Mouse (Mus musculus): ENCODE measurements around the gene Gm867. TPM values are rescaled to one million over a fixed set of nuclear protein-coding genes. Genes with fewer than 3 reads are reported as not detected.

The Gm867 gene
- total and polyA plus RNA-seq, 3 experiments = 0.08 to 1.6 TPM; not detected in 1

- DNase-seq (ENCODE audit: low read depth, low spot score) = peak; percentile 61
- TF ChIP-seq POLR2AphosphoS2 (IDR thresholded peaks at IDR 0.05; ENCODE audit: low read length) = 0 out of 2 replicates have a peak, but pooled peaks have one; percentile 26
- no peak for TF ChIP-seq NRF1 (IDR thresholded peaks at IDR 0.05; ENCODE audit: insufficient read depth, low read depth, low read length, poor library complexity, severe bottlenecking)
- no peak for TF ChIP-seq NELFE (IDR thresholded peaks at IDR 0.05; ENCODE audit: low read depth, low read length)
- TF ChIP-seq SIN3A (IDR thresholded peaks at IDR 0.05; ENCODE audit: low read length) = peak; percentile 50; the same call in 1 of the 2 replicates
- peak; percentile 99 for TF ChIP-seq ZKSCAN1 (IDR thresholded peaks at IDR 0.05; ENCODE audit: low read depth, low read length)
- 0 out of 2 replicates have a peak, but pooled peaks have one; percentile 50 for TF ChIP-seq RCOR1 (IDR thresholded peaks at IDR 0.05; ENCODE audit: low read depth, low read length)
- peak; percentile 70; the same call in 1 of the 2 replicates for TF ChIP-seq TCF12 (IDR thresholded peaks at IDR 0.05; ENCODE audit: low read depth, low read length)
- peak; percentile 53 for TF ChIP-seq TAL1 (IDR thresholded peaks at IDR 0.05; ENCODE audit: low read length)
- peak; percentile 43; the same call in 1 of the 2 replicates for TF ChIP-seq ZNF384 (IDR thresholded peaks at IDR 0.05; ENCODE audit: low read depth, low read length)
- no peak for TF ChIP-seq ZMIZ1 (IDR thresholded peaks at IDR 0.05; ENCODE audit: low read depth, low read length)
- TF ChIP-seq GATA1 (IDR thresholded peaks at IDR 0.05; ENCODE audit: low read depth, low read length) = peak; percentile 52
- no peak for TF ChIP-seq JUND (IDR thresholded peaks at IDR 0.05; ENCODE audit: low read depth, low read length)
- TF ChIP-seq EP300 (IDR thresholded peaks at IDR 0.05; ENCODE audit: low read depth in 1 of 2, low read length in 2 of 2) = peak; percentile 69 to 77
- 0 out of 2 replicates have a peak, but pooled peaks have one; percentile 36 for TF ChIP-seq MYC (IDR thresholded peaks at IDR 0.05; ENCODE audit: low read depth, low read length)
- peak overlapping the region; percentile 35 for H3K9ac ChIP-seq (ENCODE audit: control insufficient read depth, low read depth, low read length, poor library complexity, severe bottlenecking)
- no peak overlapping the region for H3K4me3 ChIP-seq (ENCODE audit: control insufficient read depth in 1 of 2, insufficient read depth in 1 of 2, low read depth in 2 of 2, low read length in 2 of 2)
- H3K79me2 ChIP-seq (ENCODE audit: control insufficient read depth, insufficient read depth, low read length, poor library complexity) = peaks cover 9% of the 10 kb centered on the region
- peaks cover 14 to 46% of the 10 kb centered on the region in 2 experiments for H3K4me1 ChIP-seq (ENCODE audit: control insufficient read depth in 1 of 2, insufficient read depth in 2 of 2, low read length in 2 of 2)
- peak overlapping the region; percentile 59 for H3K27ac ChIP-seq (ENCODE audit: control insufficient read depth, low read depth, low read length)
- no peaks in the 10 kb centered on the region for H3K9me3 ChIP-seq (replicated peaks; ENCODE audit: insufficient read depth, low read length)
- H3K36me3 ChIP-seq (ENCODE audit: control insufficient read depth in 1 of 2, insufficient read depth in 2 of 2, low read length in 2 of 2) = peaks cover 0 to 41% of the 10 kb centered on the region in 2 experiments; a peak in 2 of 4 replicates
- no peaks in the 10 kb centered on the region for H3K27me3 ChIP-seq (ENCODE audit: control insufficient read depth in 1 of 2, insufficient read depth in 2 of 2, low read length in 2 of 2)
Observed at GRCm38 (mm10) chr10:75937851-75938643, 2.4 kb downstream of the Gm867 start.

- Histone ChIP-seq H3K36me3 (ENCODE audit: control insufficient read depth in 1 of 2, insufficient read depth in 2 of 2, low read length in 2 of 2) (peaks cover 0 to 34% of the 10 kb centered on the region in 2 experiments; a peak in 2 of 4 replicates), H3K4me3 (ENCODE audit: control insufficient read depth in 1 of 2, insufficient read depth in 1 of 2, low read depth in 2 of 2, low read length in 2 of 2) (no peak overlapping the region), H3K79me2 (ENCODE audit: control insufficient read depth, insufficient read depth, low read length, poor library complexity) (peaks cover 9% of the 10 kb centered on the region), H3K9me3 (replicated peaks; ENCODE audit: insufficient read depth, low read length) (no peaks in the 10 kb centered on the region), H3K27ac (ENCODE audit: control insufficient read depth, low read depth, low read length) (peak overlapping the region; percentile 17; the same call in 1 of the 2 replicates), H3K9ac (ENCODE audit: control insufficient read depth, low read depth, low read length, poor library complexity, severe bottlenecking) (peak overlapping the region; percentile 16), H3K27me3 (ENCODE audit: control insufficient read depth in 1 of 2, insufficient read depth in 2 of 2, low read length in 2 of 2) (no peaks in the 10 kb centered on the region), H3K4me1 (ENCODE audit: control insufficient read depth in 1 of 2, insufficient read depth in 2 of 2, low read length in 2 of 2) (peaks cover 16 to 37% of the 10 kb centered on the region in 2 experiments)
- peak; percentile 37 for DNase-seq (ENCODE audit: low read depth, low spot score)
- TF ChIP-seq POLR2AphosphoS2 (IDR thresholded peaks at IDR 0.05; ENCODE audit: low read length) (0 out of 2 replicates have a peak, but pooled peaks have one; percentile 15), ZKSCAN1 (IDR thresholded peaks at IDR 0.05; ENCODE audit: low read depth, low read length) (no peak)
Observed at GRCm38 (mm10) chr10:75936909-75937667, 3.4 kb downstream of the Gm867 start.

Measured in MEL (cell line).